Mouse (Mus musculus) gonadal fat pad, adult 2 months (tissue): ENCODE results near the gene Rab22a. TPM values are rescaled to one million over a fixed set of nuclear protein-coding genes. Genes with fewer than 3 reads are reported as not detected.

ENCODE experiments used
- DNase-seq: peaks from one replicate; pipeline ENCODE4 v3.0.0-alpha.2; 2012; ENCODE audit warnings: low read depth
- polyA plus RNA-seq: library from polyadenylated mRNA; depleted of rRNA; stranded (reverse); fragments of >200 nt; gene quantifications from 2 replicates; pipeline ENCODE4 v1.2.3, GENCODE M21; 2012; rRNA removed

Rab22a gene
- polyA plus RNA-seq, 1 experiment, result 11.1 TPM

DNA sequence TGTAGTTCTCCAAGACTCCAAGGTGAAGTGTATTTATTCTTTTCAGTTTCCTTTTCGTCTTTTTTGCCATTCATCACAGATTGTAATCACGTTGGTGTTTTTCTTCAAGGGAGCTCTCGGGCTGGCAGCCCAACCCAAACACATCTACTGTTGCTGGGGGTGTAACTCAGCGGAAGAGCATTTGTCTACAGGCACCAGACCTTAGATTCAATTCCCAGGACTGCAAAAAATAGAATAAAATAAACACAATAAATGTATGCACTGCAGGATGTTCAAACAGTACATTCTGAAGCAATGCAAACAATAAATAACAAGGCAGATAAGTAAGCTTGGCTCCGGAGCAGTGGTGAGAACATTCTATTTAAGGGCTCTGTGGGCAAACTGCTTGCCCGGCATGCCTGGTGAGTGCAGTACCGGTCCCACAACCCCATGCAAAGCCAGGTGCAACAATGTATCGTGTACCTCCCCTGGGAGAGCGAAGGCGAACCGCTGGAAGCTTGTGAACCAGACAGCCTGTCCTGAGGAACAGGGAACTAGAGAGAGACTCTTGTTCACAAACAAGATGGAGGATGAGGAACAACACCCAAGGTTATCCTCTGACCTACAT lies 62.8 kb downstream of the Rab22a start:
- DNase-seq, result no peak

- DNase-seq, result no peak
Measured at GRCm38 (mm10) chr2:173724382-173724781, 64.8 kb downstream of the Rab22a start.

DNA sequence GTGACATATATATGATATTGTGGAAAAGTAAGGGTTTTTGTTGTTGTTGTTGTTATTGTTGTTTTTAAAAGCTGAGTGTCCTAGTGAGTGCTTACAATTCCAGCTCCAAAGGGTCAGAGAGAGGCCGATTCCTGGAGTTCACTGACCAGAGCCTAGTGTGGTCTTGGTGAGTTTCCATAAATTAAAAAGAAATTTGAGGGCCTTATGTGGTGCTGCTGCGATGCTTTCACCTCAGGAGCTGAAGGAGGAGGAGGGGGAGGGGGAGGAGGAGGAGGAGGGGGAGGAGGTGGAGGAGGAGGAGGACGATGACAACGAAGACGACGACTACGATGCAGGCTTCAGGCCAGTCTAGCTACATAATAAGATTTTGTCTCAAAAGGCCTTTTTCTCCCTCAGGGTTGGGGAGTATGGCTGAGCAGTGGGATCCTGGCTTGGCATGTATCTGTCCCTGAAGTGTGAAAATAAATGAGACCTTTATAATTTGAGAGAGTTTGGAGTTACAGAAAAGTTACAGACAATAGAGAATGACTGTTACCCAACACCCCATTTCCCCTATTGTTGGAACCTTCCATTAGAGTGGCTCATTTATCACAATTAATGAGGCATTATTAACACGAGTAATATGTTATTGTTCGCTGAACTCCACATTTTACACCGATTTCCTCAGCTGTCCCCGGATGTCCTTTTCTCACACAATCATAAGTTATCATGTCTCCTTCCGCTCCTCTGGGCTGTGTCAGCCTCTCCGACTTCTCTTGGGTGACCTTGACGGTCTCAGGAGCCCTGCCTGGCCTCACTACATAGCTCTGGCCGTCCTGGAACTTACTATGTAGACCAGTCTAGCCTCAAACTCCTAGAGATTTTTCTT lies 65.6 kb downstream of the Rab22a start:
- no peak for DNase-seq

DNA sequence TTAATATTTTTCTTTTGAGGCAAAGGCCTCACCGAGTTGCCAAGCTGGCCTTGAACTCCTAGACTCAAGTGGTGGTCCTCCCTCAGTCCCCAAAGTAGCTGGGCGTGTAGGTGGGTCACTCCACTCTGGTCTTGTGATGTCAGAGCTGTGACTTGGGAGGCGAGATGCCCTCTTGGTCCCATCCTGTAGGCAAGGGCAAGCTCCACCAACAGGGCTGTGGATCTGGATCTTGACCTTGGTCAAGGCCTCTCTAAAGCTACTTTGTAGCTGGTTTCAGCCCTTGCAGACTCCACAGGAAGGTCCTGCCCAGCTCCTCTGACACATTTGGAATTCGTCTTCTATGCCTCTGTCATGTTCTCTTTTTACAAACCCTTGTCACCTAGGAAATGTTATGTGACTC lies 66.3 kb downstream of the Rab22a start:
- no peak for DNase-seq

DNA sequence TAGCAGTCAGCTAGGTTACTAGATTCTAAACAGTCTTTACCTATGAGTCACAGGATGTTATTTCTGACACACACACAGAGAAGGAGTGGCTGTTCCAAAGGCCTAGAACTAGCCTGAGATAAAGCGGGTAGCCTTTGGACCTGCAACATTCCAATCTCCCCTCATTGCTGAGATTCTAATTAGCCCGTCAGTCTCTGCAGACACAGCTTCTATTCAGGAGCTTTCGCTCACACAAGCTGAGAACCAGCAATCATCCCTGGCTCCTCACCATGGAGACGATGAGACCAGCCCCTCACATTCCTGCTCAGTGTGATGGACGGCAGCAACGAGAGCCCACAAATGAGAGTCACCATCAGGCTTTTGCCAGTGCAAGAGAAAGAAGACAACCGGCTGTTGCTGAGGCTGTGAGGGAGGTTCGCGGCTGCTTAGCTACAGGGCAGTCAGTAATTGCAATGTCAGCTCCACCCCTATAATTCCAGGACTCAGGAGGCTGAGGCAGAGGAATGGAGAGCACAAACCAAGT lies 70.9 kb downstream of the Rab22a start:
- DNase-seq, result no peak

DNA sequence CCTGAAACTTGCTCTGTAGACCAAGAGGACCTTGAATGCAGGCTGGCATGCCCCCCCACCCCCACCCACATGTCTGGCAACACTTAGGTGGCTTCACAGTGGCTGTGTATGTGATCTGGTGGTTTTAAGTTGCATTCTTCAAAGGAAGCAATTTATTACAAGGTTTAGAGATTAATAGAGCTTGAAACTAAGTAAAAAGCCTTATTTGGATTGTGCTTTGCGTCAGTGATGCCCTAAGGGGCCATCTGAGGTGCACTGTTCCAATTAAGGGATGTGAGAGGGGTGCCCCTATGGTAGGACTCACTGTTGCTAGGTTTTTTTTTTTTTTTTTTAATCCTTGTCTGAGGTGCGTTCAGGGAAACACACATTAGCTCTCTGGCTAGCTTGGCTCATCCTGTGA lies 74.9 kb downstream of the Rab22a start:
- no peak for DNase-seq

DNA sequence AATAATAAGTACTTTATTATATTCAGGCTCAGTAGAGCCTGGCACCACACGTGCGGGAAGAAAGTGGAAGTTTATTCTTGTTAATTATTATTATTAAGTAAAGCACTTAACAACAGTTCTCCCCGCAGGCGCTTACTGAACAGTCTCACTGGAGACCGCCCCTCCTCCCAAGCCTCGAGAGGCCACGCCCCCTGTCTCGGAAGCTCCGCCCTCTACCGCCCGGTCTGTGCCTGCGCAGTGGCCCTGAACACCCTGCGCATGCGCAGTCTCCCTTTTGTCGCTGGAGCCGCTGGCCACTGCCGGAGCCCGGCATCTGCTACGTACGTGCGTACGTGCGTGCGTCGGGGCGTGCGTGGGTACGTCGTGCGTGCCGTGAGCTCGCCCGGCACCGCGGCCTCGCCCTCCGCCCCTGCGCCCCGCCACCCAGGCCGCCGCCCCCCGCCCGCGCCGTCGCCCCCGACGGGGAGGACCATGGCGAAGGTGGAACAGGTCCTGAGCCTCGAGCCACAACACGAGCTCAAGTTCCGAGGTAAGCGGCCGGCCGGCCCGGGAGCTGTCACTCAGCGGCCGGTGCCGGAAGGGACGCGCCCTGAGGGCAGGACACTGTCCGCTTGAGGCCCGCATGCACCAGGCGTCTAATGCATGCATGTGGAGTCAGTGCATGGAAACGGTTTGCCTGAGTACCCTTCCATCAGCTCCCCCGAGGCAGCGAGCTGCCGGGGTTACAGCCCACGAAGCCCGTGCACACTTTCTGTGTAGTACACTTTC lies 77.8 kb downstream of the Rab22a start, which contains the start of gene Vapb:
TSS of gene Vapb (plus strand) at position 290 of the 768 bp plus-strand sequence.
- DNase-seq, result peak; percentile 42

- no peak for DNase-seq
Measured at GRCm38 (mm10) chr2:173738232-173738631, 78.7 kb downstream of the Rab22a start.

- no peak for DNase-seq
Measured at GRCm38 (mm10) chr2:173739107-173739506, 79.5 kb downstream of the Rab22a start.

DNA sequence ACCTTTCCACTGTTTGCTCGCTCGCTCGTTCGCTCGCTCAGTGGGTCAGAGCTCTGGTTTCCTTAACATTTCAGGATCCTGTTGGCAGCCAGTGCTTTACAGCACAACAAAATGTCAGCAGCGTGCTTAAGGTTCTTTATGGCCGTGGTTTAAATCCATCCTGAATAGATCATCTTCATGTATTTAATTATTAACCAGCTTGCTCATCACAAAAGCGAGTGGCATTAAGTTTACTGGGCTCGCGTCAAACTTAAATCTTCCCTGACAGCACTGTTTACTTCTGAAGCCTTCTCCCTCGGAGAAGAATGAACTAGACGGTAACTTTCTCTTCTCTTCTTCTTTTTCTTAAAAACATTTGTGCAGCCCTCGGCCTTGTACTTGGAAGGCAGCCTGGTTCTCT lies 82.5 kb downstream of the Rab22a start:
- no peak for DNase-seq

DNA sequence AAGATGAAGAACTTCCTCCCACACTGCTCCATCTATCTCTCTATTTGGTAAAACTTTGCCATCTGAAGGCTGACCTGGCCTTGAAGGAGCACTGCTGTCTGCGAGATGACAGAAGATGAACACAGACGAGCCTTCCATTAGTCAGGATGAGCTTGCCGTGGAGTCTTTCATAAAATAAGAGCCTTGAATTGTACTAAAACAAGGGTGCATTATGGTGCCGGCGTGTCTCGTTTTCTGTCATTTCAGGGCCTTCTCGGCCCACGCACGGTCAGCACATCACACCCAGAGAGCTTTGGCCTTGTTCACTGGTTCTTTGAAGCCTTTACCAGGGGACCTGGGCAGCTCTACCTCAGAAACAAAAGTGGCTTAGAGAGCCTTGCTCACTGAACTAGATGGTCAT lies 83.2 kb downstream of the Rab22a start:
- no peak for DNase-seq

DNA sequence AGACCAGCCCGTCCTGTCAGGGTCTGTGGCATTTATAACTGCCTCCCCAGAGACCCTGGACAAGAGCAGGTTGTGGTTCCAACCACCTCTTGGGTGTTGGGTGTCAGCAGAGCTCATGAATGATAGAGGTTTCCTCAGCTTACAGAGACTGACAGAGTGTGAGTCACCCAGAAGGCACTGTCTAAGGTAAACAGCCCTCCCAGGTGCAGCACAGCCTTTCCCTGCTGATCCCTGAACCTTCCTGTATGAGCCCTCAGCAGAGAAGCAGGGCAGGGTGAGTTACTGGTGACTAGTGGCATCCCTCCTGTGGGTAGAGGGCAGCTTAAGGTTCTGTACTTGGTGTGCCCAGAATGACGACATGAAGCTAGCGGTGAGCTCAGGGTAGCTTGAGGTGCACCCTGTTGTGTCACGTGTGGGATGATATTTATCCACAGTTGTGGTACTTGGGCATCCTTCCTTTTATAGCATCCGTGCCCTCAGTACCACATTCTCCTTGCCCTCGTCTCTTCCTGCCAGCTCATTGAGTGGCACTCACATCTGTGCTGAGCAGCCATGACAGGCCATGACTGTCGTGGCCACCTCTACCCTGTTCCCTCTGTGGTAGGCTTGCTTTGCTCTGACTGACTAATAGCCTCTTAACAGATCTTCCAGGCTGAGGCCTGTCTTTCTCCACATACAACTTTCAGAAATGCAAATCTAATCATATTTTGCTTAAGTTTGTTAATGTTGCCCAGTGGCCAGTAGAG lies 84.7 kb downstream of the Rab22a start:
- no peak for DNase-seq

DNA sequence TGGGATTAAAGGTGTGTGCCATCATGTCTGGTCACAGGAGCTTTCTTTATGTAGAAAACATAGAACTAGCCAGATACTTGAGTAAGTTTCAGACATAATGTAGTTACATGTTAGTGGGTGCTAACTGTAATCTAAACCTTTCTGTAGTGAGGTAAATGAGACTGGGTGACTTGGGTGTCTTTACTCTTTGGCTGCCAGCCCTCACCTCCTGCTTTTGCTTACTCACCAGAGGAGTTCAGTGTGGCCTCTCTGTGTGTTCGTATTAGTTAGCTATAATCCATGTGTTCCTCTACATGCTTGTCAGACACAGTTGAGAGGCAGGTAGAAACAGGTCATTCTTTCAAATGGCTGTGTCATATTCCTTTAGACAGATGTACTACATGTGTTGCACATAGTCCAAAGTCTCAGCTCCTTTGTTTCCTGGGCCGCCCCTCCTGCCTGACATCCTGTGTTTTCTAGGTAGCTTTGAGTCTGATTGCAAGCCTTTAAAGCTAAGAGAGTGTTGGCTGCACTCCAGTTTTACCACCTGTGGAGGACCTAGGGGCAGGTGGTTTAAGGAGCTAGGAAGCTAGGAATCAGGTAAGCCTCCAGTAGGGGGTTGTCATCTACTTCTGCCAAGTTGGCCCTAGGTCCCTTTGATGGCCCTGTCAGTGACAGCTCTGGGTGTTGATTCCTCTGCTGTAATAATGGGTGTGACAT lies 89.5 kb downstream of the Rab22a start:
- DNase-seq, result no peak

GRCm38 (mm10) chr2:173755433-173756144 lies 96.0 kb downstream of the Rab22a start:
- DNase-seq, result no peak

Other genes with a start within 250 kb of the Rab22a start
- gene 1700021F07Rik, start 137.2 kb upstream of the Rab22a start, polyA plus RNA-seq, result 0.34 and 0.76 TPM in 2 replicates
- 1.5 and 2.9 TPM in 2 replicates for gene Ankrd60, start 81.4 kb upstream of the Rab22a start, polyA plus RNA-seq
- 0.62 and 1.9 TPM in 2 replicates for gene 1700010B08Rik, start 59.7 kb downstream of the Rab22a start, polyA plus RNA-seq
- 15.8 and 17.4 TPM in 2 replicates for gene Vapb, start 77.8 kb downstream of the Rab22a start, polyA plus RNA-seq